Mouse (Mus musculus) bone marrow macrophage, adult 2 months (primary cell): ENCODE results near the gene Rnpep.

Source experiments
- CTCF ChIP-seq: IDR thresholded peaks from 2 replicates; pipeline ENCODE4 v1.5.1; 2012; ENCODE audit warnings: low read depth, mild to moderate bottlenecking, low read length, moderate library complexity
- POLR2A ChIP-seq: IDR thresholded peaks from 2 replicates; pipeline ENCODE4 v1.6.1; 2012; ENCODE audit warnings: mild to moderate bottlenecking, low read depth, low read length, borderline replicate concordance

DNA sequence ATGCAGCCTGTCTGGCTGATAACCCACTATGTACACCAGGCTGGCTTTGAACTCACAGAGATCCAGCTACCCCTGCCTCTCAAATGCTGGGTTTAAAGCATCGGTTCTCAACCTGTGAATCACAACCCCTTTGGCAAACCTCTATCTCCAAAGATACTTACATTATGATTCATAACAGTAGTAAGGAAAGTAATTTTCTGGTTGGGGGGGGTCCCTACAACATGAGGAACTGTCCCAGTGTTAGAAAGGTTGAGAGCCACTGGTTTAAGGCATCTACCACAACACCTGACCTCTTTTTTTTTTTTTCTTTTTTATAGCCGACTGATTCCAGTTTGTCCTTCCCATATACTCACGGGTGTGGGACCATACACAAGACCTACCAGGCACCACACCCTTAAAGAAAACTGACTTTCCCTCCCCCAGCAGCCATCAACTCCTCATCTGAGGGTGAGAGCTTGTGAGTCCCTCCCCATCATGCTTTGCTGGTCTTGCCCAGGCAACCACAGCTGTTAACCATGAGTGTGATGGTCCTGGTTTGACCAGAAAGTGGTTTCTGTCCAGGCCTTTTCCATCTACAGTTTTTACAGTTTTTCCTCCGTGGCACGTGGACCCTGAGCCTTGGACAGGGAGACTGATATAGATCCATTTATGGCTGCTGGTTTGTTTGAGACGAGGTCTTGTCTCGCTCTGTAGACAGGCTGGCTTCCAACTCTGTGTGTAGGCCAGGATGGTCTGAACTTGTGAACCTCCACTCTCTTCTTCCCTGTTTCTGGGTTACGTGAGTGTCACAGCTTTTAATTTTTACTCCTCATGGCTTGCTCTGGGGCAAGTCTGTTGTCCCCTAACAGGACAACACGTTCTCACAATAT is 69.9 kb downstream of the Rnpep start:
- TF ChIP-seq POLR2A (no peak), CTCF (no peak)
